Mouse (Mus musculus) thymus, postnatal 14 days (tissue): ENCODE measurements around the gene Rapgef4.

Source experiments
- DNase-seq: peaks from one replicate; pipeline ENCODE4 v3.0.0; 2021

Rapgef4 gene

DNA sequence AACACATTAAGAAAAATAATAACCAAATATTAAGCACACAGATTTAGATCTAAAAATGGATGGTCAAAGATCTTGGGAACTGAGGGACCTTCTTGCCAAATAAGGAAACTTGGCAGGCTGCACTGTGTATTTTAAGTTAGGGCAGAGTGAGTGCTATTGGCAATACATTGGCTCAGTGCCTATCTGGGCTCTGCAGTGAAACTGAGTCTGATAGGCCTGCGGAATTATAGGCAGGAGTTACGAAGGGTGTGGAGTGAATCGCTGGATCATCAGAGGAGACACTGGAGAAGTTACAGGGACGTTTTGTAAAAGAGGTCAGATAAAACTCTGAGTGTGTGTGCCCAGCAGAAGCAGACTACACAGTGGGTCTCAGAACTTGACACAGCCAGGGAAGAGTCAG lies 306.1 kb downstream of the Rapgef4 start:
- DNase-seq: no peak

DNA sequence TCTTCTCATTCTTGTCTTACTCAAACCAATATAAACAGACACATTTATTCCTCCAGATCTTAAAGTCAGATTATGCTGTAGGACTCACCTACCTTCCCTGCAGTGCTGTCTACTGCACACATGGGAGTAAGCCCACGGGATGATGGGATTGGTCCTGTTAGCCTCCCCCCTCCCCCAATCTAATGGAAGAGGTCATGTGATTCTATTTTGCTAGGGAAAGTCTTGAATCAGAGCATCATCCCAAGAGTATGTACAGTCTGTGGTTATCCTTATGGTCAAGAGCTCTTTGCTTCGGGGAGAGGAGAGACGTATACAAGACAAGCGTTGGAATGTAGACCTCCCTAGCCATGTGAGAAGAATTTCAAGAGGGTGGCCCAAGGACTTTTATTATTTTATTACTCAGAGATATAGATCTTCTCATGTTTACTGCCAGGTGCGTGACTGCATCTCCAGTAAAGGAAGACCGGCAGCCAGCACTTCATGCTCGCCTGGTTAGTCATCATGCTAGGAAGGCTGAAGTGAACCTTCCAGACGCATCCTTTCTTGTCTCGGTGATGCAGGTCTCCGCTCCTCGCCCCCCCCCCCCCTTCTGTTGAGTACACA lies 308.0 kb downstream of the Rapgef4 start:
- no peak for DNase-seq

DNA sequence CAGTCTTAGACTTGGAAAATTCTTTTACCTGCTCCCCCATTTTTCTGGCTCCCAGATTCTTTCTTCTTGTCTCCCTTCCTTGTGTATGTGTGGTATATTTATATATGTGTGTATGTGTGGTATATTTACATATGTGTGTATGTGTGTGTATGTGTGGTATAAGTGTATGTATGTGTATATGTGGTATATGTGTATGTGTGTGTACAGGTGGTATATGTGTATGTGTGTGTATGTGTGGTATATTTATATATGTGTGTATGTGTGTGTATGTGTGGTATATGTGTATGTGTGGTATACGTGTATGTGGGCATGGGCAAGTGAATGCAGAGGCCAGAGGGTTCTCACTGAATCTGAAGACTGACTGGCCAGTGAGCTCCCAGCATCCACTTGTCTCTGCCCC lies 310.1 kb downstream of the Rapgef4 start:
- no peak for DNase-seq

DNA sequence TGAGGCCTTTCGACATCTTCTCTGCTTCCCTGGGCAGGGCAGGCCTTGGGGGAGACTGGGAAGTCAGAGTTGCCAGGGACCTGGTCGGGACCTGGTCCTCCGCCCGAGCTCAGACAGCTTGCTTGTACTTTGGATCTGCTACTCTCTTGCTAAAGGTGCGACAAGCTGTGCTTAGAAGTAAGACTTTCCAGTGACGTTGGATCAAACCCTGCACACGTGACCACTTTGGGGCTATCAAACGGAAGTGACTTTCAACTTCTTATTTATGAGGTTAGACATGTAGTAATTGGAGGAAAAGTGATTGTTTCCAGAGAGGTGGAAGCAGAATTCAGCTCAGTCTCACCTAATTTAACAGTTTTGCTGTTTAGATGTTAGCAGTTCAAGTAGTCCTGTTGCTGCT lies 311.5 kb downstream of the Rapgef4 start:
- no peak for DNase-seq

DNA sequence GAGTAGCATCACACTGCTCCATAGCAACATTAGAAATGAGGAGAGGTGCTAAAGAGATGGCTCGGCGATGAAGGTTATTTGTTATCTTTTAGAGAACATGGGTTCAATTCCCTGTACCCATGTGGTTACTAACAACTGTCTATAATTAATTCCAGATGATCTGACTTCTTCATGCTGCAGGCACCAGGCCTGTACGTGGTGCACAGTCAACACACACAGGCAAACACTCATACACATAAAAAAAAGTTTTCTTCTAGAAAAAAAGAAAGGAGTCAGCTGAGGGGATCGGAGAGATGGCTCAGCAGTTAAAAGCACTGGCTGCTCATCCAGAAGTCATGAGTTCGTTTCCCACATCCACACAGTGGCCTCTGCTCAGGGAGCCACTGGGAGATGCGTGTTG lies 314.0 kb downstream of the Rapgef4 start:
- DNase-seq: no peak

DNA sequence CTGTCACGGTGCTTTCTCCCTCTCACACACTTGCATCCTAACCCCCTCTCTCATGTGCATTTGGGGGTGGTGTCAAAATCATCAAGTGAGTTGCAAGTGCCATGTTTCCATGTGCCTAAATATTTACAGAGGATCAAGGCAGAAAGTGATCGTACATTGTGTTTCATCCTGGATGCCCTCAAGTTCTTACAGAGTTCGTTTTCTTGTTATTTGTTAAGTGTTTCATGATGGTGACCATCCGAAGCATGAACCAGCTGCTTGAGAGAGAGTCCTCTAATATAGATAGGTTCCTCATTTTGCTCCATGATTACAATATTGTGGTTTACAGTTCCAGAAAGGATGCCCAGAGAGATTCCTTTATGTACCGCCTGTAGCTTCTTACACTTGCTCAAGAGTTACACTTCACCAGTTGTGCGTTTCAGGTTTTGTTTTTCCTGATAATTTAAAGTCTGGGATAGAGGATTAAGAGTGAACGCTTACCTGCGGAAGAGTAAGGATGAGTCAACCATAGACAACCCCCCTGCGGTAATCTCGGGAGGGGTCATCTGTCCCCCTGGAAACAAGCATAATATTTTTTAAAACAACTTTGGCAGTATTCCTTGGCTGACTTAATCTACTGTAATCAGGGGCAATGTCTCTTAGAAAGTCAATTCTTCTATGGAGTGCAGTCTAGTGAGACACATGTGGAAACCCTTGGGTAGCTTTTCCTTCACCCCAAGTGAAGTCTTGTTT lies 316.1 kb downstream of the Rapgef4 start:
- DNase-seq: no peak

DNA sequence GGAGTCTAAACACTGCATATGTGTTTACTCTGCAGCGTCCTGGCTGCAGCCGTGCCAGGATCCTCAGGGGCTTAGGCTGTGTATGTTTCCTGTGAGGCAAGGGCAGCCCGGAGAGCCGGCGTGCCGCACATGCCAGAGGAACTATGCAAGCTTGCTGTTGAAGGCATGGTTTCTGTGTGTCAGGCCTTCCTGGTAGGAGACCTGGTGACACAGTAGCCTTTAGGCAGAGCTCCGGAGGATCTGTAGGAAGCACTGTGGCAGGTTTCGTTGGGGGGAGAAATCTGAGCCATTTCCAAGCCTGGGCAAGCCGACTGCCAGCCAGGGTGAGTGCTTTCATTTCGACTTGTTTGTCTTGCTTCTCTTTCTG lies 316.7 kb downstream of the Rapgef4 start:
- no peak for DNase-seq

DNA sequence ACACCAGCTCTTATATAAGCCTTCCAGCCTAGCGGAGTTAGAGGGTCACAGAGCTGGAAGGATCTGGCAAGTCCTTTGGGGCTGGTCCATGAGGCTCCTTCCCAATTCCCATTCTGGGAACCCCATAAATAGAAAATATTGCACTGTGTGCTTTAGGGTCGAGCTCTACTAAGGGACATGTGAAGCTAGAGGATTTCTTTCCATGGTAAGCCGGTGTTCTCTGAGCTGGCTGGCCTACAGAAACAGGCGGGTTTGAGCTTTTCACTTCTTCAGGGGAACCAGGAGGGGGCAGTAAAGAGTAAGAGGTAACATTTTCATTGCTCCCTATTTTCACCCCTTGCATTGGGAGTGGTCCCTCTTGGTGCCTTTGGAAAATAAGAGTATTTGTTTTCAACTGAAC lies 317.4 kb downstream of the Rapgef4 start:
- peak; percentile 47 for DNase-seq

DNA sequence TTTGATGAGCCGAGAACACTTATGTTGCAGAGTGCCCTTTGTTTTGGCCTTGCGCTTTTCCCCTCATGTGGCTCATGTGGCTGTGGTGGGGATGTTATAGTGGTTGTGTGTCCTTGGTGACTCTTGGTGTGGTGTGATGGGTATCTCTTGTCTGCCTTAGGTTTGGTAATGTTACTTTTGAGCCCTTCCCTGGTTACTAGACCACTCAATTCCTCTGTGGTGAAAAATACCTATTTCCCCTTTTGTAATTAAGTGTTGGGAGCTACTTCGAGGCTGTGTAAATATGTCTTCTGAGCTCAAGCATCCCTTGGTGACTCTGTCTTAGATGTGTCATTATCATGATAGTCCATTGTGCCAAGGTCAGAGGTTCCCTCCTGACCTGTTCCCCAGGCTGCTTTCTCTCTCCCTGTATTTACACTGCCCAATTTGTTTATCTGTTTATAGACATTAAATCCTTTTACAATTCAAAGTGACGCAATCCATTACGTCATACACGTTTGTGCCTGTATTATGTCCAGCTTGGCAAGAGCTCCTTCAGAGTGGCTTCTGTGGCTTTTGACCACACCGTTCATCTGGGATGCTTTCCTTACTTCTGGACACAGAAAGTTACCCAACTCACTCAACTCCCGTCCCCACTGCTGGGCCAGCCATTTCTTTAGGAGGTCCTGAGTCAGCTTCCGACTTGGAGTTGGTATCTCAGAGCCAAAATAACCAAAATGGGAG lies 320.3 kb downstream of the Rapgef4 start:
- no peak for DNase-seq

DNA sequence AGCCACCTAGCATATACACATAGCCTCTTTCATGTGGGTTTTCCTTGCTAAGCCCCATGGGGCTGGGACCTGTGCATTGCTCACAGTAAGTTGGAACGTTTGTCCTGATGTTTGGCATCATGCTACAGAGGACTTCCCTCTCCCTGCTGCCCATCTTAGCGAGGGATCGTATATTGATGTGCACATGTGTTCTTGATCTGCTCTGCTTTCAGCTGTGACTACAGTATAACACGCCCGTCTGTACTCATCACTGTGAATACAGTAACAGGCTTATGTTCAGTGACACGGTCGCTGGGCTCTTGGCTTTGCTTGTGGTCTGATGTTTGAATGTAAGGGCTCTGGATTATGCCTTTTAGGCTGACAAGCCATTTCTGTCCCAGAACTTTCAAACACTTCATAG lies 324.7 kb downstream of the Rapgef4 start:
- DNase-seq: no peak
